Mouse (Mus musculus): ENCODE measurements around the gene Bcl2a1c. TPM values are rescaled to one million over a fixed set of nuclear protein-coding genes. Genes with fewer than 3 reads are reported as not detected.

Bcl2a1c gene
- 19.6 TPM for polyA plus RNA-seq (2017; shearing (Covaris generic))

DNA sequence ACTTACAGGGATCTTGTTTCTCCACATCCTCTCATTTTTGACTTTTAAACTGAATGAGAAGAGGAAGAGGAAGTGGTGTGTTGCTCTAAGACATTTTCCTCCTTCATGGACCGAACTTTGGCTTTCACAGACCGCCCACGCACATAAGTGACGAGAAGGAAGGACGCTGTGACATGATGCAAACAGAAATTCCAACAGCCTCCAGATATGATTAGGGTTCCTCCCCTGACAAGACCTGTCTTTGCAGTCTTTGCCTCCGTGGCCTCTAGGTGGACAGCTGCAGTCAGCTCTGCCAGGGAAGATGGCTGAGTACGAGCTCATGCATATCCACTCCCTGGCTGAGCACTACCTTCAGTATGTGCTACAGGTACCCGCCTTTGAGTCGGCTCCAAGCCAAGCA, at the start of gene Bcl2a1c:
TSS of gene Bcl2a1c (plus strand) at position 281 of the 400 bp plus-strand sequence.

Other genes with a start within 250 kb of the Bcl2a1c start
- 6.4 TPM for gene Crtap, start 60.5 kb downstream of the Bcl2a1c start, polyA plus RNA-seq (2017; shearing (Covaris generic))
- gene Glb1, start 70.9 kb downstream of the Bcl2a1c start, polyA plus RNA-seq (2017; shearing (Covaris generic)) = 16.4 TPM
- gene Tmppe, start 71.0 kb downstream of the Bcl2a1c start, polyA plus RNA-seq (2017; shearing (Covaris generic)) = 13.2 TPM
- gene Ccr4, start 174.8 kb downstream of the Bcl2a1c start, polyA plus RNA-seq (2017; shearing (Covaris generic)) = 1.5 TPM
- gene C130032M10Rik, start 185.6 kb downstream of the Bcl2a1c start, polyA plus RNA-seq (2017; shearing (Covaris generic)) = not detected
- 0.05 TPM for gene Trim71, start 234.2 kb downstream of the Bcl2a1c start, polyA plus RNA-seq (2017; shearing (Covaris generic))